Mouse (Mus musculus): ENCODE data around the gene Serpina3b.

GRCm38 (mm10) chr12:104123097-104123496, 4.7 kb upstream of the Serpina3b start:
- TF ChIP-seq CTCF (IDR thresholded peaks at IDR 0.05; ENCODE audit: low read depth) (no peak), EP300 (optimal IDR thresholded peaks at IDR 0.05) (no peak)
